Mouse (Mus musculus): ENCODE results near the gene Zdhhc14.
A peak's percentile ranks its signal among the peaks of the same experiment; 100 is the strongest.

GRCm38 (mm10) chr17:5519910-5520592, 27.7 kb downstream of the Zdhhc14 start:
- no peak for TF ChIP-seq CTCF (conservative IDR thresholded peaks at IDR 0.05 in 1 of 2, IDR thresholded peaks at IDR 0.05 in 1 of 2; ENCODE audit: low read depth in 2 of 2, low read length in 2 of 2)
- peak; percentile 88 for TF ChIP-seq ELF1 (IDR thresholded peaks at IDR 0.05; ENCODE audit: low read depth, low read length)
- no peak for TF ChIP-seq KAT2A (IDR thresholded peaks at IDR 0.05; ENCODE audit: insufficient replicate concordance, low read length)
- TF ChIP-seq POLR2A (IDR thresholded peaks at IDR 0.05; ENCODE audit: low read depth, low read length) = no peak
- no peak for TF ChIP-seq USF2 (conservative IDR thresholded peaks at IDR 0.05; ENCODE audit: low read depth, low read length)

All from CH12.LX (cell line).